Mouse (Mus musculus) common myeloid progenitor, adult 5-6 weeks (primary cell): Measurements from ENCODE around the gene Mrpl37. TPM values are rescaled to one million over a fixed set of nuclear protein-coding genes. Genes with fewer than 3 reads are reported as not detected.

Source experiments
- ATAC-seq: replicated peaks from 2 replicates; pipeline ENCODE4 v1.8.0; 2016; ENCODE audit warnings: low read depth, mild to moderate bottlenecking, moderate TSS enrichment, inconsistent platforms; ENCODE audit not compliant: poor library complexity, severe bottlenecking
- total RNA-seq: library from RNA; stranded (forward); fragments of 200-1000, 187-1606 nt; gene quantifications from 2 replicates; pipeline ENCODE4 v1.2.3, GENCODE M21; 2017

The Mrpl37 gene
- total RNA-seq, 1 experiment from 2014 or later = 59.5 TPM

- no peak for ATAC-seq
Observed at GRCm38 (mm10) chr4:107021464-107021863, 45.2 kb downstream of the Mrpl37 start.

- no peak for ATAC-seq
Observed at GRCm38 (mm10) chr4:107020287-107021000, 46.2 kb downstream of the Mrpl37 start.

- no peak for ATAC-seq
Observed at GRCm38 (mm10) chr4:107019027-107019426, 47.6 kb downstream of the Mrpl37 start.

GRCm38 (mm10) chr4:107018521-107018920 lies 48.1 kb downstream of the Mrpl37 start:
- no peak for ATAC-seq

- ATAC-seq = no peak
Observed at GRCm38 (mm10) chr4:107017257-107017656, 49.4 kb downstream of the Mrpl37 start.

- ATAC-seq = no peak
Observed at GRCm38 (mm10) chr4:107015971-107016511, 50.6 kb downstream of the Mrpl37 start.

- ATAC-seq = no peak
Observed at GRCm38 (mm10) chr4:107013817-107014260, 52.8 kb downstream of the Mrpl37 start.

- ATAC-seq = no peak
Observed at GRCm38 (mm10) chr4:107013119-107013816, 53.4 kb downstream of the Mrpl37 start.

- no peak for ATAC-seq
Observed at GRCm38 (mm10) chr4:107012574-107012973, 54.1 kb downstream of the Mrpl37 start.

GRCm38 (mm10) chr4:107012005-107012478 lies 54.6 kb downstream of the Mrpl37 start:
- peak; percentile 36 for ATAC-seq

- no peak for ATAC-seq
Observed at GRCm38 (mm10) chr4:107011325-107012004, 55.2 kb downstream of the Mrpl37 start.

GRCm38 (mm10) chr4:107009548-107009947 lies 57.1 kb downstream of the Mrpl37 start:
- no peak for ATAC-seq

GRCm38 (mm10) chr4:107008161-107008560 lies 58.5 kb downstream of the Mrpl37 start:
- 0 out of 2 replicates have a peak, but pooled peaks have one; percentile 19 for ATAC-seq

GRCm38 (mm10) chr4:107007359-107007758 lies 59.3 kb downstream of the Mrpl37 start:
- no peak for ATAC-seq

GRCm38 (mm10) chr4:107006807-107007206 lies 59.9 kb downstream of the Mrpl37 start:
- no peak for ATAC-seq

- ATAC-seq = peak; percentile 45
Observed at GRCm38 (mm10) chr4:107006229-107006628, 60.4 kb downstream of the Mrpl37 start.

Other genes with a start within 250 kb of the Mrpl37 start
- 40.5 and 53.3 TPM in 2 replicates for gene Ssbp3, start 156.2 kb downstream of the Mrpl37 start, total RNA-seq
- 2.2 and 5.2 TPM in 2 replicates for gene Cyb5rl, start 120 bp upstream of the Mrpl37 start, total RNA-seq
- gene Cdcp2, start 30.0 kb upstream of the Mrpl37 start, total RNA-seq = not detected in 2 replicates
- gene Tmem59, start 111.5 kb upstream of the Mrpl37 start, total RNA-seq = 115 and 141 TPM in 2 replicates
- 25.0 and 37.2 TPM in 2 replicates for gene Tceanc2, start 112.2 kb upstream of the Mrpl37 start, total RNA-seq
- not detected in 2 replicates for gene Ldlrad1, start 142.3 kb upstream of the Mrpl37 start, total RNA-seq
- gene Lrrc42, start 186.7 kb upstream of the Mrpl37 start, total RNA-seq = 10.8 and 11.7 TPM in 2 replicates
- gene Hspb11, start 186.7 kb upstream of the Mrpl37 start, total RNA-seq = 20.6 and 28.9 TPM in 2 replicates
- gene Dio1, start 240.3 kb upstream of the Mrpl37 start, total RNA-seq = not detected in 2 replicates
- gene Yipf1, start 247.5 kb upstream of the Mrpl37 start, total RNA-seq = 28.8 and 28.9 TPM in 2 replicates